Mouse (Mus musculus) liver, adult 2 months (tissue): ENCODE measurements at regions not wholly inside any gene's neighbourhood (a gene's known extent, or its start where the extent isn't known, plus 50 kb on each side); places are given as distances from the start of the nearest gene placed in this dataset.

Experiments used
- CTCF ChIP-seq: fragments of 200-500 bp; IDR thresholded peaks from 2 replicates; pipeline ENCODE4 v1.5.1; 2011; ENCODE audit warnings: low read depth, low read length, control low read depth
- POLR2A ChIP-seq: fragments of 200-500 bp; IDR thresholded peaks from 2 replicates; pipeline ENCODE4 v1.6.1; 2011; ENCODE audit warnings: low read length, control low read depth; ENCODE audit not compliant: insufficient read depth; ENCODE audit errors: extremely low read depth

GRCm38 (mm10) chr8:91907178-91907577 lies 105.3 kb upstream of the Irx3 start:
- TF ChIP-seq CTCF, result no peak
- TF ChIP-seq POLR2A, result no peak
